12 mouse cellular contexts compared by ENCODE assay signal in the genomic region with DNA sequence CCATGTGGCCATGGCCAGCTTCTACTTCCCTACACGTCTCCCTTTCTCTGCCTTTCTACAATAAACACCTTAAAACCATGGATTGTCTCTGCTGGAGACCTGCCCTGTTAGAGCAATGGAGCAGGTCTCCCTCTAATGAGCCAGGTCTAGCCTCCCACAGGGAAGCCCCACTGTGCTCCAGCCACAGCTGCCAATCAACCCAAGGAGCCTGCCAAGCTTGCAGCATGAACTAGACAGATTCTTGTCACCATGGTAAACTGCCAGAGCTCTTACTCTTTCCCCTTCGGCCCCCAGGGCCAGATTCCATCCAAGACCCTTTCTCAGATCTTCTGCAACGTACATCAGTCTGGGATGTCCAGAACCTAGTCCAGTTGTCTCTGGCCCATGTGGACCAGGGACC.
"Had no signal": no experiment of that assay in that cellular context is flagged by ENCODE, and none has a peak within 500 bp of the region (broad histone marks: within the 10 kb centered on the region; RNA-seq: fewer than 3 reads in every experiment).

No protein-coding gene starts in this region.

- H3K4me3 ChIP-seq: left cerebral cortex, adult 2 months; liver, embryonic 13.5 days had no signal

- H3K27me3 ChIP-seq: liver, embryonic 13.5 days had no signal

- H3K9ac ChIP-seq: liver, embryonic 13.5 days had no signal

- H3K4me2 ChIP-seq: liver, embryonic 13.5 days; midbrain, embryonic 11.5 days had no signal

- H3K4me1 ChIP-seq: liver, embryonic 13.5 days had no signal

- H3K9me3 ChIP-seq: liver, embryonic 13.5 days had no signal

- H3K27ac ChIP-seq: left cerebral cortex, adult 2 months; liver, embryonic 13.5 days had no signal

- DNase-seq: kidney, postnatal 10 days; kidney, postnatal 36 days; layer of hippocampus, postnatal 36 days; liver, embryonic 13.5 days; lung, adult 2 months; lung, postnatal 14 days; lung, postnatal 4 days; midbrain, embryonic 14.5 days; thymus, adult 18-20 months; thymus, postnatal 36 days had no signal

- H3K36me3 ChIP-seq: liver, embryonic 13.5 days had no signal
